Mouse (Mus musculus): ENCODE results near the gene Cyp2j7.
"Not testable (repeated sequence)": the region's sequence is repeated elsewhere in the genome, so short reads cannot be mapped to it uniquely, and the experiment has no call there.

The Cyp2j7 gene

GRCm38 (mm10) chr4:96236559-96236958, at the start of gene Cyp2j7:
Gene Cyp2j7 (minus strand): TSS chr4:96236659.
- DNase-seq, result no peak

- DNase-seq, result not testable (repeated sequence)
Measured at GRCm38 (mm10) chr4:96276896-96277295, 40.4 kb upstream of the Cyp2j7 start.

GRCm38 (mm10) chr4:96273907-96274306, 37.4 kb upstream of the Cyp2j7 start:
- peak; percentile 75 to 79 for DNase-seq

- DNase-seq, result no peak
Measured at GRCm38 (mm10) chr4:96196701-96197100, 39.8 kb downstream of the Cyp2j7 start.

GRCm38 (mm10) chr4:96189321-96189720, 47.1 kb downstream of the Cyp2j7 start:
- not testable (repeated sequence) for DNase-seq

GRCm38 (mm10) chr4:96188671-96189070, 47.8 kb downstream of the Cyp2j7 start:
- not testable (repeated sequence) for DNase-seq

- peak; percentile 47 to 54 for DNase-seq
Measured at GRCm38 (mm10) chr4:96188146-96188545, 48.3 kb downstream of the Cyp2j7 start.

- DNase-seq, result not testable (repeated sequence)
Measured at GRCm38 (mm10) chr4:96184716-96185115, 51.7 kb downstream of the Cyp2j7 start.

- peak; percentile 23 to 24 for DNase-seq
Measured at GRCm38 (mm10) chr4:96162839-96163238, 73.6 kb downstream of the Cyp2j7 start.

- DNase-seq, result no peak
Measured at GRCm38 (mm10) chr4:96161575-96161974, 74.9 kb downstream of the Cyp2j7 start.
